Mouse (Mus musculus) left cerebral cortex, postnatal 10 days (tissue): ENCODE measurements at regions not wholly inside any gene's neighbourhood (a gene's known extent, or its start where the extent isn't known, plus 50 kb on each side); places are given as distances from the start of the nearest gene placed in this dataset.
"Not testable (repeated sequence)": the region's sequence is repeated elsewhere in the genome, so short reads cannot be mapped to it uniquely, and the experiment has no call there.

Source experiments
- DNase-seq, 2 experiments: peaks; one replicate each; pipeline ENCODE4 v3.0.0; 2021 to 2022; ENCODE audit warnings: low spot score in 2 of 2, mixed read lengths in 1 of 2; ENCODE audit errors: extremely low spot score in 1 of 2
- intact Hi-C: fragments of 180-260 bp; cut with DNase I; formaldehyde crosslinking; loops from one replicate; pipeline ENCODE4 v1.15.1; 2025

GRCm38 (mm10) chr9:90618154-90618553 is 347.6 kb upstream of the Tbc1d2b start:
- intact Hi-C loops, result no loop called here

GRCm38 (mm10) chr9:90597894-90598293 is 327.3 kb upstream of the Tbc1d2b start:
- DNase-seq, result no peak
- intact Hi-C loops, result no loop called here

More at GRCm38 (mm10) chr9:90618154-90618553, 347.6 kb upstream of the Tbc1d2b start:
- DNase-seq, result no peak

GRCm38 (mm10) chr9:90556742-90557141 is 286.1 kb upstream of the Tbc1d2b start:
- DNase-seq, result no peak
- intact Hi-C loops, result no loop called here

- no peak for DNase-seq
- intact Hi-C loops, result no loop called here
These were observed 285.6 kb upstream of the Tbc1d2b start for GRCm38 (mm10) chr9:90556216-90556615.

GRCm38 (mm10) chr9:90547931-90548330 is 277.3 kb upstream of the Tbc1d2b start:
- no peak for DNase-seq
- intact Hi-C loops, result no loop called here

- DNase-seq, result peak in 1 of 2 experiments; percentile 14
- intact Hi-C loops, result no loop called here
These were observed 276.1 kb upstream of the Tbc1d2b start for GRCm38 (mm10) chr9:90546720-90547119.

GRCm38 (mm10) chr9:90537683-90538082 is 267.1 kb upstream of the Tbc1d2b start:
- intact Hi-C loops, result not testable (repeated sequence)
- peak in 1 of 2 experiments; percentile 22 for DNase-seq

GRCm38 (mm10) chr9:90533372-90533771 is 262.8 kb upstream of the Tbc1d2b start:
- intact Hi-C loops, result no loop called here
- DNase-seq, result no peak

- DNase-seq, result no peak
- intact Hi-C loops, result no loop called here
These were observed 250.6 kb upstream of the Tbc1d2b start for GRCm38 (mm10) chr9:90521186-90521585.

GRCm38 (mm10) chr9:90494888-90495287 is 224.3 kb upstream of the Tbc1d2b start:
- DNase-seq, result no peak
- intact Hi-C loops, result no loop called here

GRCm38 (mm10) chr9:90490561-90491152 is 220.1 kb upstream of the Tbc1d2b start:
- no peak for DNase-seq
- intact Hi-C loops, result no loop called here

GRCm38 (mm10) chr9:90450579-90450978 is 180.0 kb upstream of the Tbc1d2b start:
- intact Hi-C loops, result no loop called here
- no peak for DNase-seq

GRCm38 (mm10) chr9:90446957-90447356 is 176.4 kb upstream of the Tbc1d2b start:
- peak in 1 of 2 experiments; percentile 4 for DNase-seq
- intact Hi-C loops, result loop anchor here (5.0 kb wide), 1 partner anchor 240 kb away; no protein-coding TSS in a partner anchor

- no peak for DNase-seq
- intact Hi-C loops, result no loop called here
These were observed 164.3 kb upstream of the Tbc1d2b start for GRCm38 (mm10) chr9:90434902-90435301.

- intact Hi-C loops, result no loop called here
- DNase-seq, result no peak
These were observed 160.3 kb upstream of the Tbc1d2b start for GRCm38 (mm10) chr9:90430898-90431297.

GRCm38 (mm10) chr9:90421662-90422061 is 151.1 kb upstream of the Tbc1d2b start:
- no peak for DNase-seq
- intact Hi-C loops, result no loop called here

GRCm38 (mm10) chr9:90419762-90420541 is 149.3 kb upstream of the Tbc1d2b start:
- intact Hi-C loops, result no loop called here
- no peak for DNase-seq

- no peak for DNase-seq
- intact Hi-C loops, result no loop called here
These were observed 138.2 kb upstream of the Tbc1d2b start for GRCm38 (mm10) chr9:90408789-90409188.

- DNase-seq, result no peak
- intact Hi-C loops, result no loop called here
These were observed 137.0 kb upstream of the Tbc1d2b start for GRCm38 (mm10) chr9:90407573-90407972.

- intact Hi-C loops, result no loop called here
These were observed 117.8 kb upstream of the Tbc1d2b start for GRCm38 (mm10) chr9:90388401-90388800.

More at GRCm38 (mm10) chr9:90388401-90388800, 117.8 kb upstream of the Tbc1d2b start:
- DNase-seq, result no peak
